Mouse (Mus musculus) ES-E14 (cell line): ENCODE measurements around the gene Gm20911. TPM values are rescaled to one million over a fixed set of nuclear protein-coding genes. Genes with fewer than 3 reads are reported as not detected.
"Not testable (repeated sequence)": the region's sequence is repeated elsewhere in the genome, so short reads cannot be mapped to it uniquely, and the experiment has no call there.

ENCODE experiments used
- DNase-seq: peaks from one replicate; pipeline ENCODE4 v3.0.0-alpha.2; 2013; ENCODE audit warnings: low read depth, low spot score
- H3K27ac ChIP-seq: 2 replicates; pipeline ENCODE4 v1.5.1; 2012; ENCODE audit warnings: low read depth, mild to moderate bottlenecking, low read length, moderate library complexity, mixed read lengths; ENCODE audit not compliant: poor library complexity, insufficient read depth, severe bottlenecking
- H3K36me3 ChIP-seq: 2 replicates; pipeline ENCODE4 v1.6.1; 2012; ENCODE audit warnings: mild to moderate bottlenecking, low read length, moderate library complexity, mixed read lengths; ENCODE audit not compliant: control insufficient read depth, poor library complexity, insufficient read depth, severe bottlenecking
- H3K4me1 ChIP-seq, 2 experiments: fragments of 150-350 bp in 1 of 2; sonication (generic) in 1 of 2; 2 replicates each; pipeline ENCODE4 v1.6.1; 2012; ENCODE audit warnings: low read length in 2 of 2, mild to moderate bottlenecking in 1 of 2, mixed read lengths in 1 of 2; ENCODE audit not compliant: control insufficient read depth in 2 of 2, insufficient read depth in 2 of 2, poor library complexity in 1 of 2
- H3K4me3 ChIP-seq, 2 experiments: fragments of 150-350 bp in 1 of 2; sonication (generic) in 1 of 2; 2 replicates each; pipeline ENCODE4 v1.5.1; 2012; ENCODE audit warnings: low read length in 2 of 2, low read depth in 1 of 2, mild to moderate bottlenecking in 1 of 2, mixed read lengths in 1 of 2; ENCODE audit not compliant: insufficient read depth in 1 of 2, poor library complexity in 1 of 2, severe bottlenecking in 1 of 2
- H3K9ac ChIP-seq: 2 replicates; pipeline ENCODE4 v1.6.1; 2012; ENCODE audit warnings: low read depth, mild to moderate bottlenecking, low read length, mixed read lengths; ENCODE audit not compliant: poor library complexity, insufficient read depth, severe bottlenecking
- H3K9me3 ChIP-seq: fragments of 150-350 bp; sonication (generic); 2 replicates; pipeline ENCODE4 v1.6.1; 2012; ENCODE audit warnings: low read depth, mild to moderate bottlenecking, low read length; ENCODE audit not compliant: control insufficient read depth, insufficient read depth
- in situ Hi-C, 2 experiments: fragments of 600-800 bp; cut with MboI; formaldehyde crosslinking; loops; one replicate each; pipeline ENCODE4 v1.15.1; 2025; ENCODE audit warnings: low sequenced_read_pairs in 2 of 2, inconsistent platforms in 1 of 2; ENCODE audit not compliant: unreplicated experiment in 2 of 2
- total RNA-seq: library from RNA; depleted of rRNA; stranded (reverse); fragments of 300-350 nt; gene quantifications from 2 replicates; pipeline ENCODE4 v1.2.3, GENCODE M21; 2012; rRNA removed

Gm20911 gene
- total RNA-seq, result not detected in 2 replicates

- H3K9ac ChIP-seq, DNase-seq, H3K9me3 ChIP-seq, H3K27ac ChIP-seq, H3K4me3 ChIP-seq, H3K4me1 ChIP-seq, in situ Hi-C loops, H3K36me3 ChIP-seq: not testable (repeated sequence)
Measured at GRCm38 (mm10) chrY:81457707-81458106, at the start of gene Gm20911. Gene Gm20911 (plus strand): TSS chrY:81458007.
